Mouse (Mus musculus) frontal cortex, adult 2 months (tissue): ENCODE data around the gene Dok5. TPM values are rescaled to one million over a fixed set of nuclear protein-coding genes. Genes with fewer than 3 reads are reported as not detected.
A peak's percentile ranks its signal among the peaks of the same experiment; 100 is the strongest.

ENCODE experiments used
- DNase-seq, 2 experiments: peaks; one replicate each; pipeline ENCODE4 v3.0.0; 2022; ENCODE audit warnings: low spot score in 1 of 2; ENCODE audit errors: extremely low spot score in 1 of 2
- polyA plus RNA-seq: library from polyadenylated mRNA; depleted of rRNA; stranded (reverse); fragments of >200 nt; gene quantifications from 2 replicates; pipeline ENCODE4 v1.2.3, GENCODE M21; 2012

Dok5 gene
- polyA plus RNA-seq, 1 experiment: 30.2 TPM

GRCm38 (mm10) chr2:170780010-170780750 lies 48.6 kb downstream of the Dok5 start:
- no peak for DNase-seq

DNA sequence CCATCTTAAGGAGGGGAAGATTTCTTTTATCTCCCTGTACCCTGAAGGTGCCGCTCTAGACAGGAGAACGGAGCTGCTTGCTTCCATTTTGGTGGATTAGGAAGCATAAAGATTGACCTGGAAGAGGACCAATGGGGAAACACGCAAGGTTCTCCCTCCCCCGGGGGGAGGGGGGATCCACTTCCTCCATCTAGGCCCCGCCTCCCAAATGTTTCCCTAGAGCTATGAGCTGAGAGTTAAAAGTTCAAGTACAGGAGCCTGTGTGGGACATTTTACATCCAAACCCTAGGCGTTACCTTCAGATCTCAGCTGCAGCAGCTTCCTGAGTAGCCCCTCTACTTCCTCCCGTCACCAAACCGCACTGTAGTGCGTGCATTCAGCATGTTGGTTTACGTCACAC lies 56.5 kb downstream of the Dok5 start:
- DNase-seq: no peak

GRCm38 (mm10) chr2:170791332-170792017 lies 59.9 kb downstream of the Dok5 start:
- no peak for DNase-seq

DNA sequence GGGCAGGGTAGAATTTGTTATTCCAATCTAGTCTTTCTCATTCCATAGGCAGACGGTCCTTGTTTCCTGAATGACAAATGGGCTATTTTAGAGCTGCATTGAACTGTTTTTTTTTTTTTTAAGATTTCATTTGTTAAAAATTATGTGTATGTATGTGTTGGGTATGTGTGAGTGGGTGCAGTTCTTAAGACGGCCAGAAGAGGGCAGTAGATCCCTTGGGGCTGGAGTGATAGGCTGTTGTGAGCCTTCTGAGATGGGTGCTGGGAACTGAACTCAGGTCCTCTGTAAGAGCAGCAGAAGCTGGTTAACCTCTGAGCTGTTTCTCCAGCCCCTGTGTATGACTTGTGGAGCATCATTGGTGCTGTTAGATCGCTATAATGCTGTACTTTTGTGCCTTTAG lies 63.6 kb downstream of the Dok5 start:
- DNase-seq: no peak

DNA sequence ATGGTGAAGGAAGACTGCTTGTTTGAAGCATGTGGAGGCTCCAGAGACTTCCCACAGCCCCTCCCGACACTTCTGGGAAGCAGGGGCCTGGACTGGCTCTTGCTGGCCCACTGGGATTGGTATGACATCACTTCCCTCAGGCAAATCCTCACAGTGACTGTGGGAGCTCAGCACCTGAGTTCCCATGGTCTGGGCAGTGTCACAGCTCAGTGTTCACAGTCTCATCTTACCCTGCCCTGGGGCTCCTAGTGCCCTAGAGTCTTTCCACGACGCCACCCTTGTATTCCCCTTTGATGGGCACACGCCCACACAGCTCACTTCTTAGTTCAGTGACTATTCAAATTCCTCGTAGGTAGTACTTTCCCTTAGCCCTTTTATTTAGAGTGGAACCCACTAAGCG lies 71.4 kb downstream of the Dok5 start:
- DNase-seq: no peak

- DNase-seq: no peak
Observed at GRCm38 (mm10) chr2:170807555-170808258, 76.1 kb downstream of the Dok5 start.

DNA sequence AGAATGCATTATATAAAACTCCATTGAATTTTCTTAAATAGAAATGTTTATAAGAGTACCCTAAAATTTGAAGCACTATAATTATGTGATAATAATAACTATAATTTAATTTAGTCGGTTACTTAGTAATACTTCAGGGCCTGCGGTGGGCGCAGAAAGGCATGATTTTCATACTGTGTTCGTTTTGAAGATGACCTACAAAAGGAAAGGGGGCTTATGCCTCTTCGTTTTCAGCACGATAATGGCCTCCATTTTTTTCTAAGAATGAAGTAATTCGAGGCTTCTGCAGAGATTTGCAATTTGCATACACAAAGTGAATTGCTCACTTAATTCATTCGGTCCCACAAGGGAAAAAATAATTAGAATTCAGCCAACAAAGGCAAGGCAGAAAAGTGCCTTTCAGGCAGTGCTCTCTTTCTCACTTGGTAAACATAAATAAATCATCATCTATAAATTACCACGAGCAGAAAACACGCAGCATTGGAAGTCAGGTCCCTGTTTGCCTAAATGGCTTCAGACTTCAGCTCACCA lies 76.7 kb downstream of the Dok5 start:
- no peak for DNase-seq

DNA sequence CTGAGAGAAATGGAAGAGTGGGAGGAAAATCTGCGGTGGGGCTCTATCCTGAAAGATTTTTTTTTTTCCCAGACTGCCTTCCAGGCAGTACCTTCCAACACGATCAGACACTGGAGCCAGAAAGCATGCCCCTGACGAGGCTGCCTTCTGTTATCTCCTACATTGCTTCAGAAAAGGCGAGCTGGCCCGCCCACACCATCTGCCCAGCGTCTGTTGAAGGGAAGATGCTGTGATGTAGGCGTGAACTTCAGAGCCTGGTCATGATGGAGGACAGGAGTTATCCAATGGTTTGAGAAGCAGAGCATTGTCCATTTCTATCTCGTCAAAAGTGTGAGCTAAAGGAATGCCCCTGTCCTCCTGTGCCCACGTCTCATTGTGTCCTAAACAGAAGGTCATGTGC lies 79.7 kb downstream of the Dok5 start:
- peak; percentile 71 to 77 for DNase-seq

- DNase-seq: no peak
Observed at GRCm38 (mm10) chr2:170816302-170816701, 84.7 kb downstream of the Dok5 start.

GRCm38 (mm10) chr2:170817112-170817703 lies 85.6 kb downstream of the Dok5 start:
- no peak for DNase-seq

- DNase-seq: no peak
Observed at GRCm38 (mm10) chr2:170826821-170827441, 95.3 kb downstream of the Dok5 start.

GRCm38 (mm10) chr2:170828757-170829156 lies 97.2 kb downstream of the Dok5 start:
- DNase-seq: no peak

GRCm38 (mm10) chr2:170829191-170829611 lies 97.6 kb downstream of the Dok5 start:
- DNase-seq: no peak

DNA sequence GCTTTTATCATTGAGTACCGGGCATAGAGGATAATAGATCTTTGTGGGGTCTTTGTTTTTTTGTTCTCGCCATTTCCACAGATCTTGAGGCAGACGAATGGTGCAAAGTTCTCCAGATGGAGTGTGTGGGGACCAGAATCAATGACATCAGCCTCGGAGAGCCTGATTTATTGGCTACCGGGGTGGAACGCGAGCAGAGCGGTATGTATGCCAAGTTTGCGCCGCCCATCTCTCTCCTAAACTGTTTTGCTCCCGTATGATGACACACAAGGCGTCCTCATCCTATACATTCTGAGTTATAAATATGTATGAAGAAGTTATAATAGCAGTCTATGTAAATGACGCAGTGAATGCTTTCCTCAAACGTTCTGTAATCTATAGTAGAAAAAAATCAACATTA lies 98.4 kb downstream of the Dok5 start:
- peak in 1 of 2 experiments; percentile 59 for DNase-seq

DNA sequence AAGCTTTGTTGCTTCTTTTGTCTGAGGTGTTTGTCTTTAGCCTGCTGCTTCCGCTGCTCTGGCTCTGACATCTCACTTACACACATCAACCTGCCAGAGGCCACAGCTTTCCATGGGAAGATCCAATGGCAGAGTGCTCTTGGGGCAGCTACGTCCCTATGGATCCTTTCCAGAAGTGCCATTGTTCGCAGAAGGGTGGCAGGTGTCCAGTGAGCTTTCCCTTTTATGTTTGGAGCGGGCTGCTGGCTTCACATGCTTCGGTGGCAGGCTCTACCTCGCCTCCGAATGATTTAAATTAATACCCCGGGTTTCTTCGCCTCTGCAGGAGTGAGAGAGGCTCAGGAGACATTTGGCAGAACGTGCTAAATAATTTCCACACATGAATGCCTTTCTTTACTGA lies 105.3 kb downstream of the Dok5 start:
- no peak for DNase-seq

GRCm38 (mm10) chr2:170837363-170837762 lies 105.8 kb downstream of the Dok5 start:
- no peak for DNase-seq

DNA sequence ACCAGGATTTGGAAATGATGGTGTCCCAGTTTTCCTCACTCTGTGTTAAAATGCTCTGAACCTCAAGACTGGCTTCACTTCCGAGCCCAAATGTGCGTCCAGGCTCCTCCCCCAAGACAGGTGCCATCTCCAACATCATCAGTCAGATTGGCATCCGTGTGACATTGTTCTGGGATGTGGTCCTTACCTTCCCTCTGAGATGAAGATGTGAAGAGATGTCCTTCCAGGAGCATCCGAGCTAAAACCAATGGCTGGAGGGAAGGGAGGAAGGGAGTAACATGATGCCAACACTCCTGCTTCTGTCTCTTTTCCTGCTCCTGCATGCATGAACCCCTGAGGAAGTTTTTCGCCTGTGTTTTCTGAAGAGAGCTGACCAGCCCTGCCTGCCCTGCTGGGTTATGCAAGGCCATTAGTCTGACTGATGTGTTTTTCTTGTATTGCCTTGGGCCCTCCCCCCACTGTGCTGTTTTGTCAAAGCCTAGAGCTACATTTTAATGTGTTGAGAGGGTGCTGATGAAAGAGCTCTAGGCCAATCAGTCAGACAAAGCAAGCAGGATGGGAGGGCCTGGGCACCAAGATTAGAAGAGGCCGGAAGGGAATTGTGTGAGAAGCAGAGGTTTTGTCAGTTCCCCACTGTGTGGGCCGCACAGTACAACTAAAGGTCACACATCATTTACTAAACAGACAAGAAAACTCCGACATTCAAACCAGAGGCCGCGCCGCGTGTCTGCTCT lies 106.4 kb downstream of the Dok5 start:
- no peak for DNase-seq

DNA sequence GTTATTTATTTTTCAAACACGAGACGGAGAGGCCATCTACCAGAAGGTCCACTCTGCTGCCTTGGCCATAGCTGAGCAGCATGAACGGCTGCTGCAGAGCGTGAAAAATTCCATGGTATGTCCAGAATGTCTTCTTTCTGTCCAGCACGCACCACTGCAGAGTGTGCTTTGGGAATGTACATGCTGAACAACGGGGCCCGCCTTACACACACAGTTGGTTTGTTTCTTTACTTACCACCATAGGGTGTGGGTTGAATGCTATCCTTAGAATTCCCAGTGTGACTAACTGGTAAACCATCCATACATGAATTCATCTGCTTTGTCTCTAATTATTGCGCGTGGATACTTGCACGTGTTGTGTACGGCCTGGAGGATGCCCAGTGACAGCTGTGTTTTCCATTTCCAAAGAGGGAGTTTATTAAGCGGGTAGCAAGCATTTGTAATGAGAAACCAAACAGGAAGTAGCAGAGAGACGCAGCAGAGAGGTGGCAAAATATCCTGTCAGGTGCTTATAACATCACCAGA lies 109.9 kb downstream of the Dok5 start:
- DNase-seq: no peak

GRCm38 (mm10) chr2:170845511-170845910 lies 113.9 kb downstream of the Dok5 start:
- DNase-seq: no peak

DNA sequence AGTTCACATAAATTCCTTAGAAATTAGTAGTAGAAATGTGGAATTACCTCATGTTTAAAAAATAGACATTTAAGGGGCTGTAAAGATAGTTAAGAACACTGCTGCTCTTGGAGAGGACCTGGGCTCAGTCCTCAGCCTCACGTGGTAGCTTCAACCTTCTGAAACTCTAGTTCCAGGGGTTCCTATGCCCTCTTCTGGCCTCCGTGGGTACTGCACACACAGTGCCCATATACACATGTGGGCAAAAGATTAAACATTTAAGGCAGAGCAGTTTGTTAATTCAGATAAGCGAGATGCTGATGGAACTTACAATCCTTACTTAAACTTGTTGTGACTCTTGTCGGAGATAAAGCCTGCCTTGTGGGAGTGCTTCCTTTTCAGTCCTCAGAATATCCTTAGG lies 118.5 kb downstream of the Dok5 start:
- no peak for DNase-seq
